Mouse (Mus musculus) intestine, postnatal 0 days (tissue): ENCODE results near the gene Entpd7. TPM values are rescaled to one million over a fixed set of nuclear protein-coding genes. Genes with fewer than 3 reads are reported as not detected.

ENCODE experiments used
- ATAC-seq: fragments of 200-750 bp; cut with Nextera tagmentation; 2 replicates; pipeline ENCODE4 v1.8.0; 2017; ENCODE audit warnings: mild to moderate bottlenecking, moderate TSS enrichment, moderate library complexity
- H3K27ac ChIP-seq: fragments of 300-500 bp; sonication (generic); 2 replicates; pipeline ENCODE4 v1.5.1; 2014; ENCODE audit warnings: mild to moderate bottlenecking, low read depth, low read length, moderate library complexity
- H3K27me3 ChIP-seq: fragments of 300-500 bp; sonication (generic); replicated peaks from 2 replicates; pipeline ENCODE4 v1.6.1; 2014; ENCODE audit warnings: low read length, mixed read lengths; ENCODE audit not compliant: control insufficient read depth, insufficient read depth
- H3K36me3 ChIP-seq: fragments of 300-500 bp; sonication (generic); 2 replicates; pipeline ENCODE4 v1.6.1; 2014; ENCODE audit warnings: mild to moderate bottlenecking, moderate library complexity; ENCODE audit not compliant: control insufficient read depth, insufficient read depth
- H3K4me1 ChIP-seq: fragments of 300-500 bp; sonication (generic); replicated peaks from 2 replicates; pipeline ENCODE4 v1.6.1; 2014; ENCODE audit warnings: antibody characterized with exemption, low read length, mixed read lengths; ENCODE audit not compliant: control insufficient read depth, insufficient read depth
- H3K4me2 ChIP-seq: fragments of 300-500 bp; sonication (generic); replicated peaks from 2 replicates; pipeline ENCODE4 v1.6.1; 2014; ENCODE audit warnings: low read depth, mild to moderate bottlenecking, moderate library complexity
- H3K4me3 ChIP-seq: fragments of 300-500 bp; sonication (generic); 2 replicates; pipeline ENCODE4 v1.5.1; 2014; ENCODE audit warnings: low read depth, low read length
- H3K9ac ChIP-seq: fragments of 300-500 bp; sonication (generic); 2 replicates; pipeline ENCODE4 v1.6.1; 2014; ENCODE audit warnings: mild to moderate bottlenecking, low read depth, low read length
- H3K9me3 ChIP-seq: fragments of 300-500 bp; sonication (generic); 2 replicates; pipeline ENCODE4 v1.6.1; 2016; ENCODE audit warnings: mixed run types; ENCODE audit not compliant: control insufficient read depth
- CTCF ChIP-seq: sonication (generic); IDR thresholded peaks from 2 replicates; pipeline ENCODE4 v1.5.1; 2016; ENCODE audit warnings: low read depth, mild to moderate bottlenecking, control low read depth, antibody characterized with exemption, moderate library complexity
- WGBS: fragments of 180-500 bp; shearing (Covaris S2); extraction: QIAGEN DNeasy Blood & Tissue Kit; methylation state at CpG from one replicate; pipeline ENCODE4 v1.1.7; 2014; 5-methylcytosine and 5-hydroxymethylcytosine counted together
- polyA plus RNA-seq: library from polyadenylated mRNA; unstranded; fragments of >200 nt; fragmentation: Nextera tagmentation; extraction: Ambion mirVana; gene quantifications from 2 replicates; pipeline ENCODE4 v1.2.1, GENCODE M21; 2015

Entpd7 gene
- polyA plus RNA-seq, 1 experiment from 2014 or later: 65.2 TPM

GRCm38 (mm10) chr19:43754872-43755271 is 65.4 kb downstream of the Entpd7 start:
- Histone ChIP-seq H3K27me3 (no peaks in the 10 kb centered on the region), H3K4me3 (no peak overlapping the region), H3K9me3 (no peaks in the 10 kb centered on the region), H3K36me3 (peaks cover 14% of the 10 kb centered on the region; the same call in 1 of the 2 replicates), H3K9ac (no peak overlapping the region), H3K27ac (no peak overlapping the region), H3K4me1 (0 out of 2 replicates have a peak, but pooled peaks cover 3% of the 10 kb centered on the region), H3K4me2 (no peak overlapping the region)
- no peak for ATAC-seq
- TF ChIP-seq CTCF: no peak
- 63% methylated on average over 2 of the region's 2 CpGs for WGBS

- Histone ChIP-seq H3K9ac (no peak overlapping the region), H3K9me3 (no peaks in the 10 kb centered on the region), H3K4me2 (no peak overlapping the region), H3K4me1 (no peaks in the 10 kb centered on the region), H3K4me3 (no peak overlapping the region), H3K36me3 (peaks cover 10% of the 10 kb centered on the region; the same call in 1 of the 2 replicates), H3K27me3 (no peaks in the 10 kb centered on the region), H3K27ac (no peak overlapping the region)
- peak; percentile 86 for TF ChIP-seq CTCF
- 23% methylated on average over 6 of the region's 6 CpGs for WGBS
- no peak for ATAC-seq
Measured at GRCm38 (mm10) chr19:43760504-43760903, 71.0 kb downstream of the Entpd7 start.

DNA sequence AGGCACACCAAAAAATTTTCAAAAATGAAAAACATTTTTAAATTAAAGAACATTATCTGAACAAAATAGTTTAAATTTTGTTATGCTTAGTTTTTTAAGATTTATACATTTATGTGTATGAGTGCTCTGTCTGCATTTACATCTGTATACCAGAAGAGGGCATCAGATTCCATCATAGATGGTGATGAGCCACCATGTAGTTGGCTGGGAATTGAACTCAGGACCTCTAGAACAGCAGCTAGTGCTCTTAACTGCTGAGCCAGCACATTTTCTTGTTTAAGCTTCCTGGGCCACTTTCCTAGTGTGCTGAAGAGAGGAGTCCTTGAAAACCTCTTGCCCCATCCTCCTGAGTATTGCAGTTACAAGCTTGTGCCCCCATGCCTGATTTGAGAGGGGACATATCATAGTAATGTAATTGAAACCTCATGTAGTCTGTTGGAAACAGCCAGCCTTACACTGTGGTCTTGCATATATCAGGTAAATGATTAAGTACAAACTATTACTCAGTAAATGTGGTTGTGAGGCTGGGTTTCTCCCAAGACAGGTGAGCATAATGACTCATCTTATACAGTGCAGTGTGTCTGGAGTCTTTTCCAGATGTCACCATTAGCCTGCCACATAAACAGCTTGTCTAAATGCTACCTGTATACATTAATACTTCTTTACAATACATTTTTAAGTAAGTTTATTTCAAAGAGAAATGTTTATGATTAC is 72.2 kb downstream of the Entpd7 start:
- H3K9ac ChIP-seq: no peak overlapping the region
- no peak overlapping the region for H3K4me2 ChIP-seq
- H3K4me3 ChIP-seq: no peak overlapping the region
- TF ChIP-seq CTCF: peak; percentile 61
- H3K4me1 ChIP-seq: no peaks in the 10 kb centered on the region
- H3K36me3 ChIP-seq: peaks cover 10% of the 10 kb centered on the region; the same call in 1 of the 2 replicates
- no peaks in the 10 kb centered on the region for H3K27me3 ChIP-seq
- H3K9me3 ChIP-seq: no peaks in the 10 kb centered on the region
- peak; percentile 90 for ATAC-seq
- 0 out of 2 replicates have a peak overlapping the region, but pooled peaks have one; percentile 29 for H3K27ac ChIP-seq

DNA sequence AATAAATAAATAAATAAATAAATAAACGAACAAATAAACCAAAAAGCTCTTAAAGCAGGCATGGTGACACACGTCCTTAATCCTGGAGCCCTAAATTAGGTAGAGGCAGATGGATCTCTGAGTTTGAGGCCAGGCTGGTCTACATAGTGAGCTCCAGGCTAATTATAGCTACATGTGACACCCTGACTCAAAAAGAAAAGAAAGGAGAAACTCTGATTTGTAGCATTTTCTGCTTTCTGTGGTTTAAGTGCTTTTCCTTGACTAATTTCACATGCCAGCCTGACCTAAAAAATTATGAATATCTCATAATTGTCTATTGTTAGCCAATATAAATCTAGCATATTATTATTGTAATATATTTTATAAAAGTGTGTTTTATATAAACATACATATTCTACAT is 72.9 kb downstream of the Entpd7 start:
- Histone ChIP-seq H3K27me3 (no peaks in the 10 kb centered on the region), H3K4me3 (no peak overlapping the region), H3K27ac (no peak overlapping the region), H3K9me3 (no peaks in the 10 kb centered on the region), H3K4me1 (no peaks in the 10 kb centered on the region), H3K4me2 (no peak overlapping the region), H3K9ac (no peak overlapping the region), H3K36me3 (peaks cover 10% of the 10 kb centered on the region; the same call in 1 of the 2 replicates)
- ATAC-seq: no peak
- 76% methylated on average over 2 of the region's 2 CpGs for WGBS
- no peak for TF ChIP-seq CTCF

DNA sequence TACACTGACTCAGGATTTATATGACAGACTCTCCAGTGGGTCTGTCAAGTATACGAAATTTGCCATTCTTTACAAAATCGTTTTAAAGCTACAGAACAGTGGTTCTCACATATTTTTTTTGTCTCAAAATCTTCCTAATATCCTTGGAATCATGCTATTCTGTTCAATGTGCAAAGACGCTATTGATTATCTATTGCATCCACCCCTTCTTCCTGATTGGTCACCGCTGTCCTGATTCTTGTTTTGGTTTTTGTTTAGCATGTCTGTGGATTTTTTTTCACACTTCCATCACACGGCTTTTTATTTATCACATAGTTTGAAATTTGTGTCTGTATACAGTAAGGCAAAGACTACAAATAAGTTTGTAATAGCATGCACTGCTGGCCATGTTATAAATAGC is 77.0 kb downstream of the Entpd7 start:
- WGBS: 74% methylated on average over 5 of the region's 5 CpGs

DNA sequence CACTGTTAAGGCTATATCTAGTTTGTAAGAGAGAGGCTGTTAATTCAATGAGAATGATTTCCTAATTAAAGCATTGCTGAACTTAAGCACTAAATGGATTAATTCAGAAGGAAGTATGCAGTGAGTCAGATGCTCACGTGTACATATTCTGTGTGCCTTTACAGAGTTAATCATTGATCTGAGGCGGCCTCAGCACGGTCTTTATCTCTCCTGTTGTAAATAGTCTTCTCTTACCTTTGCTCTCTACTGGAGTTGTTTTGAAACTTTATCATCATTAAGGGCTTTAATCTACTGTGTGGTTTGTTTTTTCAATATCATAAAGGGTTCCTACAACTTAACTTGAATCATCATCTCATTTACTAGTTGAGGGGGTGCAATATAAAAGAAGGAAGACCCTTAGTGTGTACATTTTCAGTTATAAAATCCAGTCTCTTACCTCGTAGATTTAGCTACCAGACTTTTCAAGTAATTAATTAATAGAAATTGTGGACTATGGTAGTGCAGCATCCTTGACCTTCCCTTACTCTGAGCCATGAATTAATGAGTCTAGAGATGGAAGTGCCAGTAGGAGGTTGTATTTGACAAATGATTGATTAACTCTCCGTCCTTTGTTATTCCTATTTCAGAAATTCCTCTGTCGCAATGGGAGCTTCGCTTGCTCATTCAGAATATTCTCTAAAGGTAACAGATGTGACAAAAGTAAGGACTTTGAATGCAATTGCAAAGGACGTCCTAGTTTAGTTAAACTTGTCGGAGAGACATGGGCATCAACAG is 78.3 kb downstream of the Entpd7 start:
- Histone ChIP-seq H3K4me1 (no peaks in the 10 kb centered on the region; the same call in 1 of the 2 replicates), H3K4me3 (no peak overlapping the region), H3K36me3 (0 out of 2 replicates have a peak, but pooled peaks cover 4% of the 10 kb centered on the region), H3K27ac (peak overlapping the region; percentile 78), H3K9me3 (no peaks in the 10 kb centered on the region), H3K9ac (no peak overlapping the region), H3K4me2 (no peak overlapping the region; the same call in 1 of the 2 replicates), H3K27me3 (no peaks in the 10 kb centered on the region)
- 33% methylated on average over 9 of the region's 9 CpGs for WGBS
- no peak for TF ChIP-seq CTCF
- ATAC-seq: peak; percentile 97

More for the DNA sequence above, 77.0 kb downstream of the Entpd7 start:
- Histone ChIP-seq H3K4me1 (no peaks in the 10 kb centered on the region; the same call in 1 of the 2 replicates), H3K27me3 (no peaks in the 10 kb centered on the region), H3K9ac (no peak overlapping the region), H3K9me3 (no peaks in the 10 kb centered on the region), H3K4me3 (no peak overlapping the region), H3K27ac (no peak overlapping the region), H3K4me2 (no peak overlapping the region), H3K36me3 (0 out of 2 replicates have a peak, but pooled peaks cover 4% of the 10 kb centered on the region)
- no peak for ATAC-seq
- no peak for TF ChIP-seq CTCF
